Mouse (Mus musculus) stomach, embryonic 14.5 days (tissue): ENCODE measurements at regions not wholly inside any gene's neighbourhood (a gene's known extent, or its start where the extent isn't known, plus 50 kb on each side); places are given as distances from the start of the nearest gene placed in this dataset.

Experiments
- ATAC-seq: fragments of 200-750 bp; cut with Nextera tagmentation; 2 replicates; pipeline ENCODE4 v1.8.0; 2017; ENCODE audit warnings: low read depth, moderate TSS enrichment; ENCODE audit not compliant: insufficient number of reproducible peaks, insufficient read depth, low FRiP score
- H3K27ac ChIP-seq: fragments of 300-500 bp; sonication (generic); 2 replicates; pipeline ENCODE4 v1.5.1; 2014; ENCODE audit warnings: mild to moderate bottlenecking, low read length, moderate library complexity, mixed read lengths
- H3K27me3 ChIP-seq: fragments of 300-500 bp; sonication (generic); 2 replicates; pipeline ENCODE4 v1.6.1; 2014; ENCODE audit warnings: low read length, control low read depth, mixed read lengths; ENCODE audit not compliant: control insufficient read depth, insufficient read depth
- H3K36me3 ChIP-seq: fragments of 300-500 bp; sonication (generic); 2 replicates; pipeline ENCODE4 v1.6.1; 2014; ENCODE audit warnings: mild to moderate bottlenecking, control low read depth, low read length, moderate library complexity, mixed read lengths; ENCODE audit not compliant: control insufficient read depth, insufficient read depth
- H3K4me1 ChIP-seq: fragments of 300-500 bp; sonication (generic); 2 replicates; pipeline ENCODE4 v1.6.1; 2014; ENCODE audit warnings: low read length, control low read depth, mixed read lengths; ENCODE audit not compliant: control insufficient read depth, insufficient read depth
- H3K4me2 ChIP-seq: fragments of 300-500 bp; sonication (generic); replicated peaks from 2 replicates; pipeline ENCODE4 v1.6.1; 2014; ENCODE audit warnings: low read depth, low read length, control low read depth
- H3K4me3 ChIP-seq: fragments of 300-500 bp; sonication (generic); 2 replicates; pipeline ENCODE4 v1.5.1; 2014; ENCODE audit warnings: low read depth, low read length, control low read depth
- H3K9ac ChIP-seq: fragments of 300-500 bp; sonication (generic); replicated peaks from 2 replicates; pipeline ENCODE4 v1.6.1; 2014; ENCODE audit warnings: low read depth, mild to moderate bottlenecking, control low read depth, low read length, moderate library complexity, mixed read lengths
- H3K9me3 ChIP-seq: fragments of 300-500 bp; sonication (generic); 2 replicates; pipeline ENCODE4 v1.6.1; 2016; ENCODE audit warnings: low read depth, low read length, control low read depth; ENCODE audit not compliant: control insufficient read depth
- WGBS: fragments of 180-500 bp; shearing (Covaris S2); extraction: QIAGEN DNeasy Blood & Tissue Kit; methylation state at CpG from one replicate; pipeline ENCODE4 v1.1.7; 2014; 5-methylcytosine and 5-hydroxymethylcytosine counted together

DNA sequence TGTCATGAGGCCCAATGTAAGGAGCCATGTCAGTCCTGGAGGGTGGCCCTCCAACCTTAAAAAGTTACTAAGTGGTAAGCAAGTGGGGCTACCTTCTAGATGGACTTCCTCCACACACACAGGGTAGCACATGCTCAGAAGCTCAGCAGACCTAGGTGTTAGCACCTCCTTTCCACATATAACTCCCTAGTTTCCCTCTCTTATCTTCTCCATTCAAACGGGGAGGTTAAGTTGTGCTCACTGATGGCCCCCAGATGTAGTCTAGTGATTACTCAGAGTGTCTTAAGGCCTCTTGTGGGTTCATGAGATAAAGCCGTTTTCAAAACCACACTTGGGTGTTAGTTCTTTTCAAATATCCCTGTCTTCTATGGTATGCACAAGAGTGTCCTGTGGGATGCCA, 188.7 kb downstream of the Sec16b start:
- Histone ChIP-seq H3K9me3 (no peaks in the 10 kb centered on the region), H3K4me3 (no peak overlapping the region), H3K27me3 (no peaks in the 10 kb centered on the region), H3K27ac (no peak overlapping the region), H3K9ac (no peak overlapping the region), H3K36me3 (no peaks in the 10 kb centered on the region), H3K4me1 (no peaks in the 10 kb centered on the region), H3K4me2 (no peak overlapping the region)
- ATAC-seq: peak; percentile 49; the same call in 1 of the 2 replicates
- 59% methylated on average over 2 of the region's 2 CpGs for WGBS

DNA sequence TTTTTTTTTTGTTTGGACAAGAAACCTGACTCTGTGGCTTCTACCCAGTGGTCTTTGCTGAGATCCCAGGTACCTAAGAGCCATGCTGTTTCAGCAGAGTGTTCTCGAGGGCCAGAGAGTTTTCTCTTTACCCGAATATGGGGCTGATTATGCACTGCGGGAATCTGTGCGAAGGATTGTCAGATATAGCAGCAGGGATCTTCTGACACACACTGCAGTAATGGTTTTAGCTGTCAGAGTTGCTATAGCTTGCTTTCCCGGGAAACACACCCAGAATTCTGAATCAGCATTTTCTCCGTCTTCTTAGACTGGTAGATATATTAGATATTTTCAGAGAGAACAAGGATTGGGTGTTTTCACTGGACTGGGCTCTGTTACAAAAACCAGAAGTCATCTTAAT, 197.1 kb downstream of the Sec16b start:
- Histone ChIP-seq H3K4me3 (no peak overlapping the region), H3K27ac (no peak overlapping the region), H3K4me1 (no peaks in the 10 kb centered on the region), H3K9ac (no peak overlapping the region), H3K27me3 (no peaks in the 10 kb centered on the region), H3K4me2 (no peak overlapping the region), H3K36me3 (no peaks in the 10 kb centered on the region), H3K9me3 (no peaks in the 10 kb centered on the region)
- no peak for ATAC-seq
- WGBS: 73% methylated on average over 6 of the region's 6 CpGs

DNA sequence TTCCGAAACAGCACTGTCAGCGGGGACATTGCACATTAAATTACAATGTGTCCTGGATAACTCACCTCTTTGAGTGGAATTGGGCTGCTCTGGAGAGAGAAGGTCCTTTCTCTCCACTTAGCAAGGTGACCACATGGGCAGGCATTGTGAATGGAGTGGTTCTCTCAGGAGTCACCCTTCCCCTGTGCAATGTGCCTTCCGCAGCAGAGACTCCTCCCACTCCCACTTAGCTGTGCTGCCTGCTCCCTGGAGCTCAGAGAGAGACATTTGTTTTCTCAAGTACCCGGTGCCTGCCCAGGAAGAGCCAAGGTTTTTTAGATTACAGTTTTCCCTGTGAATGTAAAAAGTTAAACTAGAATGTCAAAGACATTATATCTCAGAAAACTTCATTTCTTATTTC, 198.8 kb downstream of the Sec16b start:
- Histone ChIP-seq H3K4me3 (no peak overlapping the region), H3K4me1 (no peaks in the 10 kb centered on the region), H3K27ac (no peak overlapping the region), H3K36me3 (no peaks in the 10 kb centered on the region), H3K9ac (no peak overlapping the region), H3K27me3 (no peaks in the 10 kb centered on the region), H3K4me2 (no peak overlapping the region), H3K9me3 (no peaks in the 10 kb centered on the region)
- ATAC-seq: no peak
- WGBS: 45% methylated on average over 4 of the region's 4 CpGs

DNA sequence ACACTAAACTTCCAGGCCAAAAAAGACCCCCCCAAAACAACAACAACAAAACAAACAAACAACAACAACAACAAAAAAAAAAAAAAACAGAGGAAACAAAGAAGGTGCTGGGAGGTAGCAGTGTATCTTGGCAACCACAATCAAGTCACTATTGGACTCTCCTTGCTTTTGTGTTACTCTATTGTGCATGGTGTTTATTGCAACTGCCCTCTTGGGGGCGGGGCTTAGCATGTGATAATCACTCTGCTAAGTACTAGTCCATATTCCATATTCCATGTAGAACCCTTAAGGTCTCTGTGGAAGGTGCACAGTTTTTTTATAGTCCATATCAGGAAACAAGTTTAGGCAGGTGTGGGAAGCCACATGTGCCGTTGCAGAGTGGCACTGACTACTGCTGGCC, 200.7 kb downstream of the Sec16b start:
- whole genome bisulfite sequencing: 88% methylated on average over 2 of the region's 2 CpGs
- H3K27ac ChIP-seq: no peak overlapping the region
- H3K4me2 ChIP-seq: no peak overlapping the region
- ATAC-seq: no peak
- no peak overlapping the region for H3K9ac ChIP-seq
- H3K4me1 ChIP-seq: no peaks in the 10 kb centered on the region
- no peaks in the 10 kb centered on the region for H3K27me3 ChIP-seq
- no peaks in the 10 kb centered on the region for H3K36me3 ChIP-seq
- no peak overlapping the region for H3K4me3 ChIP-seq
- no peaks in the 10 kb centered on the region for H3K9me3 ChIP-seq

DNA sequence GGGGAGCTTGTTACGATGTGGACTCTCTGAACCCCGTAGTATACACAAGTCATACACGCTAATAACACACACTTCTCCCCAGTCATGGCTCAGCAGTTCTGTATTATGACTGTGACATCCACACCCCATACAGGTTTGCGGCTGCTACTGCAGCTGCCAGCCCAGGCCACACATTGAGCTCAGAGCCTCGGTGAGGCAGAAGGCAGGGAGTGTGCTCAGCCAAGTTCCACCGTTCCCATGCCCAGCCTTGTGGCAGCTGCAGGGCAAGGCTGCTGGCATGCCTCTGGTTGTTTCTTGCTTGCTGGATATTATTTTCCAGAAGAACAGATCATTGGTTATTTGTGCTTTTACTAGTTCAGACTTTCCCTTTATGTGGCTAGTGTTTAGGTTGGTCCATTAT, 202.6 kb downstream of the Sec16b start:
- H3K9ac ChIP-seq: no peak overlapping the region
- WGBS: 79% methylated on average over 6 of the region's 6 CpGs
- H3K4me2 ChIP-seq: no peak overlapping the region
- ATAC-seq: no peak
- no peaks in the 10 kb centered on the region for H3K36me3 ChIP-seq
- H3K9me3 ChIP-seq: no peaks in the 10 kb centered on the region
- no peaks in the 10 kb centered on the region for H3K4me1 ChIP-seq
- H3K4me3 ChIP-seq: no peak overlapping the region
- no peaks in the 10 kb centered on the region for H3K27me3 ChIP-seq
- no peak overlapping the region for H3K27ac ChIP-seq

DNA sequence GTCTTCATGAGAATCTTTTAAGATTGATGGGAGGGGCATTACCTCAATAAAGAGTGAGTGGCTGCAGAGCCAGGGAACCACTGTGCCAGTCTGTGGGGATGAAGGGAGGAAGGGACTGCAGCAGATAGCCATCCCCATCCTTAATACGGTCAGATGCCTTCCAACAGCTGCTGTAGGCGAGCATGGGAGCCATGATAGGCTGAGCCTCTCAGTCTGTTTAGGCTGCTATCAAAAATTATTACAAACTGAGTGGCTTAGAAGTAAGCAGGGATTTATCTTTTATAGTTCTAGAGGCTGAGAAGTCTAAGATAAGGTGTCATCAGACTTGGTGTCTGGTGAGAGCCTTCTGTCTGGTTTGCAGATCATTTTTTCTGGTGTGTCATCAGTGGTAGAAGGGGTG, 204.3 kb downstream of the Sec16b start:
- Histone ChIP-seq H3K4me1 (no peaks in the 10 kb centered on the region), H3K4me3 (no peak overlapping the region), H3K27me3 (no peaks in the 10 kb centered on the region), H3K9me3 (no peaks in the 10 kb centered on the region), H3K27ac (no peak overlapping the region), H3K36me3 (no peaks in the 10 kb centered on the region), H3K9ac (no peak overlapping the region), H3K4me2 (no peak overlapping the region)
- no peak for ATAC-seq
- WGBS: 67% methylated on average over 2 of the region's 2 CpGs

DNA sequence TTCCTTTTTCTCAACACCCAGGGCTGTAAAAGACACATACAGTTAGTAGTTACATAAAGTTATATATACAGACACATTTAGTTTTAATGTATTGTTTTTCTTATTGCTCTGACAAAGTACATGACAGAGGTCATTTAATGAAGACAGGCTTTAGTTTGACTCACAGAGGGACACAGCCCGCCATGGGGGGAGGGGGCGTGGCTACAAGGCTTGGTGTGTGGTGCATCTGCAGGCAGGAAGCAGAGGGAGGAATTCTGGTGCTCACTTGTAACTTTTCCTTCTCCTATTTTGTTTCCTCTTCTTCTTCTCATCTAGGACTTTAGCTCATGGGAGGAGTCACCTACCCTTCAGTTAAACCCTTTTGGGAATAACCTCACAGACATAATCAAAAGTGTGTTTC, 206.0 kb downstream of the Sec16b start:
- no peak overlapping the region for H3K27ac ChIP-seq
- H3K4me2 ChIP-seq: no peak overlapping the region
- 36% methylated on average over 2 of the region's 2 CpGs for WGBS
- no peak for ATAC-seq
- H3K36me3 ChIP-seq: no peaks in the 10 kb centered on the region
- H3K27me3 ChIP-seq: no peaks in the 10 kb centered on the region
- H3K9ac ChIP-seq: no peak overlapping the region
- no peaks in the 10 kb centered on the region for H3K9me3 ChIP-seq
- no peak overlapping the region for H3K4me3 ChIP-seq
- no peaks in the 10 kb centered on the region for H3K4me1 ChIP-seq

DNA sequence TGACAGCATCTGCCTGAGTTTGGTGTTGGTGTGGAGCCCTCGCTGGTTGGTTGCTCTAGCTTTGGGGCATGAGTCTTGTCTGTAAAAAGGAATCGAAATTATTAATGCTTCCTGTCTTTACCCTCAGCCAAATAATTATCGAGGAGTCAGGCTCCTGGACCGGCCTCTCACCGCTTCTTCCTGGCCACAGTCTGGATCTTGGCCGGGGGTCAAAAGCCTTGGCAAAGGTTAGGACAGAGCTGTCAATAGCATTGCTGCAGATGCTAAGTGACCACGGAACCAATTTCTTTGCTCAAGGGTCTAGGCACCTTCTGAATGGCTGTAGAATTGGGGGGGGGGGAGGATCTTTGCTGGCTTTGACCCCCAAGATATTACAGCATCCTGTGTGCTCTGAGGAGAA, 207.3 kb downstream of the Sec16b start:
- Histone ChIP-seq H3K9me3 (no peaks in the 10 kb centered on the region), H3K27ac (no peak overlapping the region), H3K27me3 (no peaks in the 10 kb centered on the region), H3K4me3 (no peak overlapping the region), H3K9ac (no peak overlapping the region), H3K4me1 (no peaks in the 10 kb centered on the region), H3K36me3 (no peaks in the 10 kb centered on the region), H3K4me2 (no peak overlapping the region)
- WGBS: 86% methylated on average over 7 of the region's 7 CpGs
- no peak for ATAC-seq

DNA sequence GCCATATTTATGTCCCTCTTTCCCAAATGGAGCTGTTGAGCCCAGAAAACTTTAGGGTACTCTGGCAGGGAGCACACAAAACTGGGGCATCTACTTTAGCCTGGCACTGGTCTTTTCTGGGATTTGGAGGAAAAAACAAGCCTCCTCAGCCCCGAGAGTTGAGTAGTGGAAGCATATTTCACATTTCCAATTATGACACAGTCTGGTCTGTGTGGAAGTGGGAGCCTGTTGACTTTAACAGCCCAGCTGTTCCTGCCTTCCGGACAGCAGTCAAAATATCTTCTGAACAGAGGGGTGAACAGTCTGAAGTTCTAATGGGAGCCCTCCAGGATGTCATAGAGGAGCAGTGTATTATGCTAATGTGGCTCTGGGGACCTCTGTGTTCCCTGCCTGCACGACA, 209.1 kb downstream of the Sec16b start:
- no peak overlapping the region for H3K4me3 ChIP-seq
- H3K36me3 ChIP-seq: no peaks in the 10 kb centered on the region
- H3K27me3 ChIP-seq: no peaks in the 10 kb centered on the region
- no peak overlapping the region for H3K27ac ChIP-seq
- H3K9ac ChIP-seq: no peak overlapping the region
- no peak overlapping the region for H3K4me2 ChIP-seq
- no peaks in the 10 kb centered on the region for H3K4me1 ChIP-seq
- no peaks in the 10 kb centered on the region for H3K9me3 ChIP-seq
- WGBS: 62% methylated on average over 3 of the region's 3 CpGs
- ATAC-seq: no peak
